Mouse (Mus musculus): ENCODE results near the gene Pald1.

Pald1 gene

GRCm38 (mm10) chr10:61402480-61402879, 19.1 kb upstream of the Pald1 start:
- DNase-seq (ENCODE audit: low spot score in 2 of 2) = no peak

- no peak for DNase-seq (ENCODE audit: low spot score in 2 of 2)
Observed at GRCm38 (mm10) chr10:61400407-61400806, 17.1 kb upstream of the Pald1 start.

GRCm38 (mm10) chr10:61399156-61399734, 15.9 kb upstream of the Pald1 start:
- peak; percentile 61 to 70 for DNase-seq (ENCODE audit: low spot score in 2 of 2)

- DNase-seq (ENCODE audit: low spot score in 2 of 2) = no peak
Observed at GRCm38 (mm10) chr10:61398125-61398524, 14.8 kb upstream of the Pald1 start.

- DNase-seq (ENCODE audit: low spot score in 2 of 2) = no peak
Observed at GRCm38 (mm10) chr10:61394476-61395136, 11.3 kb upstream of the Pald1 start.

GRCm38 (mm10) chr10:61392584-61392983, 9.3 kb upstream of the Pald1 start:
- no peak for DNase-seq (ENCODE audit: low spot score in 2 of 2)

GRCm38 (mm10) chr10:61390148-61390547, 6.8 kb upstream of the Pald1 start:
- DNase-seq (ENCODE audit: low spot score in 2 of 2) = no peak

GRCm38 (mm10) chr10:61389020-61389419, 5.7 kb upstream of the Pald1 start:
- no peak for DNase-seq (ENCODE audit: low spot score in 2 of 2)

GRCm38 (mm10) chr10:61386284-61386683, 3.0 kb upstream of the Pald1 start:
- no peak for DNase-seq (ENCODE audit: low spot score in 2 of 2)

GRCm38 (mm10) chr10:61385174-61385573, 1.8 kb upstream of the Pald1 start:
- DNase-seq (ENCODE audit: low spot score in 2 of 2) = no peak

GRCm38 (mm10) chr10:61383715-61384047, 351 bp upstream of the Pald1 start:
- DNase-seq (ENCODE audit: low spot score in 2 of 2) = no peak

- no peak for DNase-seq (ENCODE audit: low spot score in 2 of 2)
Observed at GRCm38 (mm10) chr10:61382281-61382731, 1.0 kb downstream of the Pald1 start.

- DNase-seq (ENCODE audit: low spot score in 2 of 2) = peak; percentile 44 to 62
Observed at GRCm38 (mm10) chr10:61381823-61382222, 1.5 kb downstream of the Pald1 start.

- peak; percentile 77 to 78 for DNase-seq (ENCODE audit: low spot score in 2 of 2)
Observed at GRCm38 (mm10) chr10:61380186-61380585, 3.1 kb downstream of the Pald1 start.

GRCm38 (mm10) chr10:61379340-61380040, 3.8 kb downstream of the Pald1 start:
- no peak for DNase-seq (ENCODE audit: low spot score in 2 of 2)

- no peak for DNase-seq (ENCODE audit: low spot score in 2 of 2)
Observed at GRCm38 (mm10) chr10:61378698-61379097, 4.6 kb downstream of the Pald1 start.

- DNase-seq (ENCODE audit: low spot score in 2 of 2) = no peak
Observed at GRCm38 (mm10) chr10:61378050-61378449, 5.3 kb downstream of the Pald1 start.

GRCm38 (mm10) chr10:61374771-61375481, 8.4 kb downstream of the Pald1 start:
- DNase-seq (ENCODE audit: low spot score in 2 of 2) = no peak

- DNase-seq (ENCODE audit: low spot score in 2 of 2) = peak in 1 of 2 experiments; percentile 65
Observed at GRCm38 (mm10) chr10:61374076-61374475, 9.3 kb downstream of the Pald1 start.

- DNase-seq (ENCODE audit: low spot score in 2 of 2) = no peak
Observed at GRCm38 (mm10) chr10:61372585-61372923, 10.8 kb downstream of the Pald1 start.

GRCm38 (mm10) chr10:61371884-61372584, 11.3 kb downstream of the Pald1 start:
- no peak for DNase-seq (ENCODE audit: low spot score in 2 of 2)
